Mouse (Mus musculus) liver, embryonic 13.5 days (tissue): ENCODE measurements around the gene Kpnb1. TPM values are rescaled to one million over a fixed set of nuclear protein-coding genes. Genes with fewer than 3 reads are reported as not detected.

Experiments used
- ATAC-seq: fragments of 200-750 bp; cut with Nextera tagmentation; 2 replicates; pipeline ENCODE4 v1.8.0; 2017; ENCODE audit warnings: low read depth, mild to moderate bottlenecking, moderate number of reproducible peaks, moderate library complexity
- DNase-seq: peaks from one replicate; pipeline ENCODE4 v3.0.0; 2022
- H3K27ac ChIP-seq: fragments of 300-500 bp; sonication (generic); 2 replicates; pipeline ENCODE4 v1.5.1; 2015; ENCODE audit warnings: moderate library complexity, mild to moderate bottlenecking, inconsistent platforms
- H3K27me3 ChIP-seq: fragments of 300-500 bp; sonication (generic); 2 replicates; pipeline ENCODE4 v1.6.1; 2015; ENCODE audit warnings: mild to moderate bottlenecking, inconsistent platforms
- H3K36me3 ChIP-seq: fragments of 300-500 bp; sonication (generic); 2 replicates; pipeline ENCODE4 v1.6.1; 2015; ENCODE audit warnings: mild to moderate bottlenecking, inconsistent platforms
- H3K4me1 ChIP-seq: fragments of 300-500 bp; sonication (generic); replicated peaks from 2 replicates; pipeline ENCODE4 v1.6.1; 2015; ENCODE audit warnings: inconsistent platforms
- H3K4me2 ChIP-seq: fragments of 300-500 bp; sonication (generic); 2 replicates; pipeline ENCODE4 v1.6.1; 2015; ENCODE audit warnings: inconsistent platforms, mild to moderate bottlenecking, moderate library complexity
- H3K4me3 ChIP-seq: fragments of 300-500 bp; sonication (generic); replicated peaks from 2 replicates; pipeline ENCODE4 v1.5.1; 2015; ENCODE audit warnings: mild to moderate bottlenecking, inconsistent platforms
- H3K9ac ChIP-seq: fragments of 300-500 bp; sonication (generic); 2 replicates; pipeline ENCODE4 v1.6.1; 2015; ENCODE audit warnings: mild to moderate bottlenecking, inconsistent platforms
- H3K9me3 ChIP-seq: fragments of 300-500 bp; sonication (generic); replicated peaks from 2 replicates; pipeline ENCODE4 v1.6.1; 2016; ENCODE audit warnings: inconsistent platforms
- WGBS: fragments of 180-500 bp; shearing (Covaris S2); methylation state at CpG from one replicate; pipeline ENCODE4 v1.1.7; 2015; ENCODE audit not compliant: insufficient replicate concordance; 5-methylcytosine and 5-hydroxymethylcytosine counted together
- polyA plus RNA-seq: library from polyadenylated mRNA; unstranded; fragments of >200 nt; fragmentation: Nextera tagmentation; extraction: Ambion mirVana; gene quantifications from 2 replicates; pipeline ENCODE4 v1.2.1, GENCODE M21; 2015

Gene Kpnb1
- 29.2 and 30.8 TPM in 2 replicates for polyA plus RNA-seq

DNA sequence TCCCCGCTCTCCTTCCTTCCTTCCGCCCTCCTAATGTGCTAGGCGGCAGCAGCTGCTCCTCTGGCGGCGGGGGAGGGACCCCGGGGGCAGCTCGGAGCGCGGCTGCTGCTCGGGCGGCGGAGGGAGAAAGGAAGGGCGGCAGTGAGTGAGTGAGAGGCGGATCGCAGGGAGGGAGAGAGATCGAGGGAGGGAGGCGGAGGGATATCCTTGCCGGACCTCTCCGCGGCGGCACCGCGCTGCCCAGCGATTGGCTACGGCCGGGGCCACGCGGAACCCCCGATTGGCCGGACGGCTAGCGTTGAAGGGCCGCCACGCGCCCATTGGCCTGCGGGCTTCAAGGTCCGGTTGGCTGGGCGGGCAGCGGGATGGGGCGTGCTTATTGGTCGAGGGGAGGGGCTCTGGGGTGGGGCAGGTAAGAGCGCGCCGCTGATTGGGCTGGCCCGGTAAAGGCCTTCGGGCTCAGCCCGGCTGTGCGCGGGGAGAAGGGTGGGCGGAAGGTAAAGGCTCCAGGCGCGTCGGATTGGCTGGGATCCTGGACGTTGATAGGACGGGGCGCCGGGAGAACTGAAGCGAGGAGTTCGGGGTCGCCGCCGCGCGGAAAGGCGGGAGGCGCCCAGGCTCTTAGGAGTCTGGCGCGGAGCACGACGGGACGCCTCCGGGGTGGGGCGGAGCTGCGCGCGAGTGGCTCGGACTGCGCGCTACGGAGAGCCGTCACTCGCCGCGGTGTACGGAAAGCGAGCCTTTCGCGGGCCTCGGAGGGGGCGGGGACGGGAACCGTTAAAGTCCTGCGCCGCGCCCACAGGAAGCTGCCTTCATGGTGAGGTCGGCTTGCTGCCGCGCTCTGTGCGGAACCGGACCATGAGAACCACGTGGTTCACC lies at the start of gene Kpnb1:
TSS of gene Kpnb1 (minus strand) at position 118 of the 879 bp plus-strand sequence.
- Histone ChIP-seq H3K4me3 (peak within 1 kb of the TSS; percentile 94), H3K27me3 (no peaks in the 10 kb centered on the region), H3K27ac (peak within 1 kb of the TSS; percentile 98), H3K9ac (peak within 1 kb of the TSS; percentile 98), H3K9me3 (no peaks in the 10 kb centered on the region), H3K4me1 (peaks cover 56% of the 10 kb centered on the region), H3K36me3 (peaks cover 44% of the 10 kb centered on the region), H3K4me2 (peak within 1 kb of the TSS; percentile 95)
- WGBS = under 1% methylated on average over 81 of the region's 101 CpGs
- peak; percentile 92 for ATAC-seq
- DNase-seq = peak; percentile 98

DNA sequence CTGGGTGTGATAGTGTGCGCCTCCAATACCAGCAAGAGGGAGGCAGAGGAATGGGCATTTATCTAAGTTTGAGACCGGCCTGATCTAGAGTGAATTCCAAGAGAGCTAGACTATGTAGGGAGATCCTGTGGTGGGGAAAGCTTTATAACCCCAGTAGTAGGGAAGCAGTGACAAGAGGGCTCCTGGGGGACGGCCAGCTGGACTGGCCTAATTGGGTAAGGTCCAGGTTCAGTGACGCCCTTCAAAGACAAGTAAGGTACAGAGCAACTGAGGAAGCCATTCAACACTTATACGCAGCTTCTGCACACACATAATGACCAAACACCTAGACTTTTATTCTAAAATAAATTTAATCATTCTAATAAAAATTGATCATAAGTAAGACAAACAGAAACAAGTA lies 44.8 kb upstream of the Kpnb1 start:
- peaks cover 44% of the 10 kb centered on the region for H3K36me3 ChIP-seq
- no peak for DNase-seq
- no peak overlapping the region for H3K4me3 ChIP-seq
- H3K4me1 ChIP-seq = 0 out of 2 replicates have a peak, but pooled peaks cover 5% of the 10 kb centered on the region
- no peak overlapping the region for H3K9ac ChIP-seq
- no peaks in the 10 kb centered on the region for H3K27me3 ChIP-seq
- ATAC-seq = no peak
- WGBS = 85% methylated on average over 5 of the region's 5 CpGs
- H3K27ac ChIP-seq = no peak overlapping the region
- H3K9me3 ChIP-seq = no peaks in the 10 kb centered on the region
- H3K4me2 ChIP-seq = no peak overlapping the region

- Histone ChIP-seq H3K36me3 (peaks cover 50% of the 10 kb centered on the region), H3K27me3 (no peaks in the 10 kb centered on the region)
- no peak for DNase-seq
These were observed 41.7 kb upstream of the Kpnb1 start for GRCm38 (mm10) chr11:97229396-97229795.

DNA sequence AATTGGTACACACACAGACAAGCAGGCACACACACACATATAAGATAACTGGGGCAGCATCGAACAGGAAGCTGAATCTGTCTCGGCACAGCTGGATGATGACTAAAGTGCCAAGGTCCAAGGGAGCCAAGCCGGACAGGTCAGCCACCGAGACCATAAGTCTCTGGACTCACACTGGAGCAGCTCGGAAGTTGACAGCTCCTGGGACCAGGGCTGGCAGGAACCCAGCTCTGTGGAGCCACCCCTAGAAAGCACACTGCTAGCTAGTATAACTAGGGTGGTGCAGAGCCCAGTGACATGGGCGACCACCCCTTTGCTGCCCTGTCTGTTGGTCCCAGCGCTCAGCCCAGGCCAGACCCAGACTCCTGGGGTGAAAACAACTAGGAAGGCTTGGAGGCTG lies 41.3 kb upstream of the Kpnb1 start:
- DNase-seq = no peak
- ATAC-seq = no peak
- 72% methylated on average over 7 of the region's 7 CpGs for WGBS
- Histone ChIP-seq H3K9ac (no peak overlapping the region), H3K4me3 (no peak overlapping the region), H3K27ac (no peak overlapping the region), H3K4me1 (no peaks in the 10 kb centered on the region), H3K36me3 (peaks cover 48% of the 10 kb centered on the region), H3K9me3 (no peaks in the 10 kb centered on the region), H3K27me3 (no peaks in the 10 kb centered on the region), H3K4me2 (no peak overlapping the region)

More at GRCm38 (mm10) chr11:97229396-97229795, 41.7 kb upstream of the Kpnb1 start:
- no peaks in the 10 kb centered on the region for H3K9me3 ChIP-seq
- H3K9ac ChIP-seq = no peak overlapping the region
- no peak for ATAC-seq
- WGBS = 77% methylated on average over 2 of the region's 2 CpGs
- 0 out of 2 replicates have a peak, but pooled peaks cover 2% of the 10 kb centered on the region for H3K4me1 ChIP-seq
- no peak overlapping the region for H3K4me3 ChIP-seq
- no peak overlapping the region for H3K27ac ChIP-seq
- H3K4me2 ChIP-seq = no peak overlapping the region

DNA sequence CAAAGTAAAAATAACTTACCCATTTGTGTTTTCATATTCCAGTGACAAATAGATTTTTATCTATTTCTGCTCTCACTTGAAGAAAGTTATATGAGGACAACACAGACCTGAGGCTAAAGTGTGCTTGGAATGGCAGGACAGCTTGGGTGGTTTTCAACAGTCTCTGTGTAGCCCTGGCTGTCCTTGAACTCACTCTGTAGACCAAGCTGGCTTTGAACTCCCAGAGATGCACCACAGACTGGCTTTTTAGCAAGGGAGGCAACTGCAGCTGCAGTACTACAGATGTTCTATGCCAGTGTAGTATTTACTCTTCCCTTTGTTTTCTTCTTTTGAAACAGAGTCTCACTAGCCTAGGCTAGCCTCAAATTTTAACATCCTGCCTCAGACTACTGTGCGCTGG lies 38.5 kb upstream of the Kpnb1 start:
- H3K36me3 ChIP-seq = peaks cover 57% of the 10 kb centered on the region
- H3K9me3 ChIP-seq = no peaks in the 10 kb centered on the region
- no peaks in the 10 kb centered on the region for H3K27me3 ChIP-seq
- no peak overlapping the region for H3K27ac ChIP-seq
- H3K4me3 ChIP-seq = no peak overlapping the region
- H3K9ac ChIP-seq = no peak overlapping the region
- ATAC-seq (no peak), DNase-seq (no peak)
- no peak overlapping the region for H3K4me2 ChIP-seq
- no peaks in the 10 kb centered on the region for H3K4me1 ChIP-seq
- WGBS = 93% methylated on average over 1 of the region's 1 CpGs

GRCm38 (mm10) chr11:97223485-97223884 lies 35.8 kb upstream of the Kpnb1 start:
- no peaks in the 10 kb centered on the region for H3K27me3 ChIP-seq
- H3K4me1 ChIP-seq = peaks cover 6% of the 10 kb centered on the region
- H3K27ac ChIP-seq = no peak overlapping the region
- no peak overlapping the region for H3K9ac ChIP-seq
- DNase-seq (no peak), ATAC-seq (no peak)
- no peaks in the 10 kb centered on the region for H3K9me3 ChIP-seq
- H3K4me3 ChIP-seq = no peak overlapping the region
- peaks cover 63% of the 10 kb centered on the region for H3K36me3 ChIP-seq
- WGBS = 76% methylated on average over 3 of the region's 3 CpGs
- H3K4me2 ChIP-seq = no peak overlapping the region

- Histone ChIP-seq H3K27ac (no peak overlapping the region), H3K36me3 (peaks cover 71% of the 10 kb centered on the region), H3K4me1 (peaks cover 6% of the 10 kb centered on the region), H3K27me3 (no peaks in the 10 kb centered on the region), H3K9ac (no peak overlapping the region), H3K4me3 (no peak overlapping the region), H3K9me3 (no peaks in the 10 kb centered on the region), H3K4me2 (no peak overlapping the region)
- WGBS = 81% methylated on average over 2 of the region's 2 CpGs
- ATAC-seq = no peak
- no peak for DNase-seq
These were observed 33.9 kb upstream of the Kpnb1 start for GRCm38 (mm10) chr11:97221611-97222010.

- H3K4me2 ChIP-seq = no peak overlapping the region
- no peaks in the 10 kb centered on the region for H3K27me3 ChIP-seq
- ATAC-seq (no peak), DNase-seq (no peak)
- no peak overlapping the region for H3K9ac ChIP-seq
- H3K36me3 ChIP-seq = peaks cover 77% of the 10 kb centered on the region
- WGBS = 70% methylated on average over 3 of the region's 3 CpGs
- no peaks in the 10 kb centered on the region for H3K9me3 ChIP-seq
- no peak overlapping the region for H3K4me3 ChIP-seq
- no peak overlapping the region for H3K27ac ChIP-seq
- peaks cover 6% of the 10 kb centered on the region for H3K4me1 ChIP-seq
These were observed 32.5 kb upstream of the Kpnb1 start for GRCm38 (mm10) chr11:97220211-97220610.

GRCm38 (mm10) chr11:97214411-97214810 lies 26.7 kb upstream of the Kpnb1 start:
- ATAC-seq (no peak), DNase-seq (no peak)
- H3K4me3 ChIP-seq = no peak overlapping the region
- H3K27ac ChIP-seq = no peak overlapping the region
- H3K4me2 ChIP-seq = no peak overlapping the region
- no peaks in the 10 kb centered on the region for H3K9me3 ChIP-seq
- 81% methylated on average over 5 of the region's 5 CpGs for WGBS
- no peak overlapping the region for H3K9ac ChIP-seq
- no peaks in the 10 kb centered on the region for H3K27me3 ChIP-seq
- H3K4me1 ChIP-seq = peaks cover 21% of the 10 kb centered on the region
- H3K36me3 ChIP-seq = peaks cover 65% of the 10 kb centered on the region

GRCm38 (mm10) chr11:97210728-97211400 lies 23.2 kb upstream of the Kpnb1 start:
- ATAC-seq = peak; percentile 41; the same call in 1 of the 2 replicates
- peaks cover 50% of the 10 kb centered on the region for H3K36me3 ChIP-seq

DNA sequence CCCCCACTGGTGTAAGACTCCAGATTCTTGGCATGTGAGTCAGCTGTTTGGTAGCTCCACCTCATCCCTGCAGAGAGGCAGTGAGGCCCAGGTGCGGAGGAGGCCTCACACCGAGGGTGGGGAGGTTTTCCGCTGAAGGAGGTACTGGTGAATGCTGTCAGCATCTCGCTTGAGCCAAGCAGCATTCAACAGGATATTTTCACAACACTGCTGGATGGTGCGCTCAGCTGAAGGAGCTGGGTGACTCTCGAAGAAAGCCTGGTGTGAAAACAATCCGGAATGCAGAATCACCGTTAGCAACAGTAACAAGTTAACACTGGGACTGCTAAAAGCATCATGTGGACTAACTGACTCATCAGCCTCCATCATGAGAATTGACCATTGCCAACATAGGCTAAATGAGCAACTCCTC lies 19.3 kb upstream of the Kpnb1 start:
- WGBS = 81% methylated on average over 8 of the region's 8 CpGs

More at GRCm38 (mm10) chr11:97210728-97211400, 23.2 kb upstream of the Kpnb1 start:
- Histone ChIP-seq H3K27me3 (no peaks in the 10 kb centered on the region), H3K4me3 (no peak overlapping the region), H3K4me2 (no peak overlapping the region), H3K9ac (no peak overlapping the region), H3K27ac (no peak overlapping the region), H3K9me3 (no peaks in the 10 kb centered on the region), H3K4me1 (peaks cover 26% of the 10 kb centered on the region)
- 71% methylated on average over 9 of the region's 9 CpGs for WGBS
- DNase-seq = no peak

More for the DNA sequence above, 19.3 kb upstream of the Kpnb1 start:
- ATAC-seq (no peak), DNase-seq (no peak)
- no peak overlapping the region for H3K4me3 ChIP-seq
- no peaks in the 10 kb centered on the region for H3K27me3 ChIP-seq
- H3K9me3 ChIP-seq = no peaks in the 10 kb centered on the region
- H3K27ac ChIP-seq = no peak overlapping the region
- peaks cover 20% of the 10 kb centered on the region for H3K36me3 ChIP-seq
- no peak overlapping the region for H3K9ac ChIP-seq
- peaks cover 27% of the 10 kb centered on the region for H3K4me1 ChIP-seq
- no peak overlapping the region for H3K4me2 ChIP-seq
